Mouse (Mus musculus): ENCODE results near the gene Vmn1r2. TPM values are rescaled to one million over a fixed set of nuclear protein-coding genes. Genes with fewer than 3 reads are reported as not detected.
"Not testable (repeated sequence)": the region's sequence is repeated elsewhere in the genome, so short reads cannot be mapped to it uniquely, and the experiment has no call there.

The Vmn1r2 gene
- total RNA-seq (2021): not detected
- long read RNA-seq, experiment 1: 0 reads
- long read RNA-seq, experiment 2: 0 reads

- intact Hi-C loops (cut with DNase I); H3K27ac ChIP-seq; DNase-seq; H3K4me3 ChIP-seq: not testable (repeated sequence)
Observed at GRCm38 (mm10) chr4:3167020-3167419, at the start of gene Vmn1r2. Gene Vmn1r2 (plus strand): TSS chr4:3167320.

DNA sequence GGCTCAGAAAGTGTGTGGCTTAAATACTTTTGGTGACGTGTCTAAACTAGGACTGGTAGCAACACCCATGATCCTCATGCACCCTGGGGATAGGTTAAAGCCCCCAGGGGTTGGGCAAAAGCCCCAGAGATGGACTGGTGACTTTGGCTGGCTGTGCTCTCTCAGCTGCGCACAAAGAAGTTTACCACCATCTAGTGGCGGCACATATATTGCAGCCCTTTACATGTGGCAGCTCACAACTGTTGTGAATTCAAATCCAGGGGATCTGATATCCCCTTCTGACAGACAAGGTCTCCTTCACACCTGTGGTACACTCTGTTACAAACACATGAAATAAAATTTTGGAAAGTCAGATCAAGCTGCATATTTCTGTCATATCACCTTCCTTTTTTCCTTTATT is 19.2 kb upstream of the Vmn1r2 start:
- intact Hi-C loops (cut with DNase I); H3K27ac ChIP-seq; H3K4me3 ChIP-seq; DNase-seq: not testable (repeated sequence)

DNA sequence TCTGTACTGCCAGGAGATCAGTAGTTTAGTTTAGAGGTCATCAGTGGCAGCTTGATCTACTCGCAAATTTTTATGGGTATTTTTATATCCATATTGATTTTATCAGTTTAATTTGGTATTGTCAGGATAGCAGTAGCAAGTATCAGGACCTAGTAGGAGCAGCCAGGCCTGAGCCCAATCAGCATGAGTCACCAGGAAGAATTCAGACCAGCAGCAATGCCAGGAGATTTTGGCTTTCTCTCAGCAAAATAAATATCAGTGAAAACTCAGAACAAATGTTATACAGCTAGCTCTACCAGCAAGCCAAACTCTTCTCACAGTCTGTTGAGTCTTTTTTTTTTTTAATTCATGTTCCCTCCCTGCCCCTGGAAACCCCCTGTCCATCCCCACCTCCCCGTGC is 13.8 kb upstream of the Vmn1r2 start:
- intact Hi-C loops (cut with DNase I); H3K27ac ChIP-seq; H3K4me3 ChIP-seq; DNase-seq: not testable (repeated sequence)

DNA sequence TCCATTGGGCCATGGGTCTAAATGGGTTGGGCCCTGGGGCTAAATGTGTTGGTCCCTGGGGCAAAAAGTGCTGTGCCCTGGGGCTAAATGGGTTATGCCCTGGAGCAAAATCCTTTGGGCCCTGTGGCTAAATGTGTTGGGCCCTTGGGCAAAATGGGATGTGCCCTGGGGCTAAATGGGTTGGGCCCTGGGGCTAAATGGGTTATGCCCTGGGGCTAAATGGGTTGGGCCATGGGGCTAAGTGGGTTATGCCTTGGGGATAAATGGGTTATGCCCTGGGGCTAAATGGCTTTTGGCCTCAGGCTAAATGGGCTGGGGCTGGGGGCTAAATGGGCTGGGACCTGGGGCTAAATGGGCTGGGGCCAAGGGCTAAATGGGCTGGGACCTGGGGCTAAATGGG is 2.7 kb upstream of the Vmn1r2 start:
- H3K27ac ChIP-seq; H3K4me3 ChIP-seq; DNase-seq; intact Hi-C loops (cut with DNase I): not testable (repeated sequence)

GRCm38 (mm10) chr4:3165046-3165445 is 2.1 kb upstream of the Vmn1r2 start:
- Histone ChIP-seq H3K27ac (no peak overlapping the region), H3K4me3 (no peak overlapping the region)
- peak; percentile 54 for DNase-seq
- intact Hi-C loops (cut with DNase I): no loop called here
- no peak for TF ChIP-seq CTCF (IDR thresholded peaks at IDR 0.05)

DNA sequence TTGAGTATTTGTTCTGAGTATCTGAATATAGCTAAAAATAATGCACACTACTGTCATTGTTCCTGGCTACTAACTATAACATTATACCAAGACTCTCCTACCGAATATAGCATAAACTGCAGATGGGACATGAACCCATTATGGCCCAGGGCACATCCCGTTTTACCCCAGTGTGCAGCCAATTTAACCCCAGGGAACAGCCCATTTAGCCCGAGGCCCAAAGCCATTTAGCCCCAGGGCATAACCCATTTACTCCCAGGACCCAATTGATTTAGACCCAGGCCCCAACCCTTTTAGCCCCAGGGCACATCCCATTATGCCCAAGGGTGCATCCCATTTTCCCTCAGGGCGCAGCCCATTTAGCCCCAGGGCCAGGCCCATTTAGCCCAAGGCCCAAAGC is 7.5 kb downstream of the Vmn1r2 start:
- DNase-seq; intact Hi-C loops (cut with DNase I); H3K27ac ChIP-seq; H3K4me3 ChIP-seq: not testable (repeated sequence)

DNA sequence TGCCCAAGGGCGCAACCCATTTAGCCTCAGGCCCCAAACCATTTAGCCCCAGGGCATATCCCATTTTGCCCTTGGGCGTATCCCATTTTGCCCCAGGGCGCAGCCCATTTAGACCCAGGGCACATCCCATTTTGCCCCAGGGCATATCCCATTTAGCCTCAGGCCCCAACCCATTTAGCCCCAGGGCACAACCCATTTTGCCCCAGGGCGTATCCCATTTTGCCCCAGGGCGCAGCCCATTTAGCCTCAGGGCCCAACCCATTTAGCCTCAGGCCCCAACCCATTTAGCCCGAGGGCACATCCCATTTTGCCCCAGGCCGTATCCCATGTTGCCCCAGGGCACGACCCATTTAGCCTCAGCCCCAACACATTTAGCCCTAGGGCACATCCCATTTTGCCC is 8.6 kb downstream of the Vmn1r2 start:
- H3K4me3 ChIP-seq; intact Hi-C loops (cut with DNase I); H3K27ac ChIP-seq; DNase-seq: not testable (repeated sequence)

DNA sequence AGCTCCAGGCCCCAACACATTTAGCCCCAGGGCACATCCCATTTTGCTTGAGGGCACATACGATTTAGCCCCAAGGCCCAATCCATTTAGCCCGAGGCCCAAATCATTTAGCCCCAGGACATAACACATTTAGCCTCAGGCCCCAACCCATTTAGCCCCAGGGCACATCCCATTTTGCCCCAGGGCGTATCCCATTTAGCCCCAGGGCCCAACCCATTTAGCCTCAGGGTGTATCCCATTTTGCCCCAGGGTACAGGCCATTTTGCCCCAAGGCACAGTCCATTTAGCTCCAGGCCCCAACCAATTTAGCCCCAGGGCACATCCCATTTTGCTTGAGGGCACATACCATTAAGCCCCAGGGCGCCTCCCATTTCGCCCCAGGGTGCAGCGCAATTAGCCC is 9.1 kb downstream of the Vmn1r2 start:
- H3K4me3 ChIP-seq; intact Hi-C loops (cut with DNase I); H3K27ac ChIP-seq; DNase-seq: not testable (repeated sequence)

DNA sequence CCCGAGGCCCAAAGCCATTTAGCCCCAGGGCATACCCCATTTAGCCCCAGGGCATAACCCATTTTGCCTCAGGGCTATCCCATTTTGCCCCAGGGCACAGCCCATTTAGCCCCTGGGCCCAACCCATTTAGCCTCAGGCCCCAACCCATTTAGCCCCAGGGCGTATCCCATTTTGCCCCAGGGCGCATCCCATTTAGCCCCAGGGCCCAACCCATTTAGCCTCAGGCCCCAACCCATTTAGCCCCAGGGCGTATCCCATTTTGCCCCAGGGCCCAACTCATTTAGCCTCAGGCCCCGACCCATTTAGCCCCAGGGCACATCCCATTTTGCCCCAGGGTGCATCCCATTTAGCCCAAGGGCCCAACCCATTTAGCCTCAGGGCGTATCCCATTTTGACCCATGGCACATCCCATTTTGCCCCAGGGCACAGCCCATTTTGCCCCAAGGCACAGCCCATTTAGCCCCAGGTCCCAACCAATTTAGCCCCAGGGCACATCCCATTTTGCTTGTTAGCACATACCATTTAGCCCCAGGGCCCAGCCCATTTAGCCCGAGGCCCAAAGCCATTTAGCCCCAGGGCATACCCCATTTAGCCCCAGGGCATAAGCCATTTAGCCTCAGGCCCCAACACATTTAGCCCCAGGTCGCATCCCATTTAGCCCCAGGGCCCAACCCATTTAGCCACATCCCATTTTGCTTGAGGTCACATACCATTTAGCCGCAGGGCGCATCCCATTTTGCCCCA is 9.8 kb downstream of the Vmn1r2 start:
- H3K4me3 ChIP-seq; H3K27ac ChIP-seq; DNase-seq; intact Hi-C loops (cut with DNase I): not testable (repeated sequence)

GRCm38 (mm10) chr4:3185258-3185657 is 18.1 kb downstream of the Vmn1r2 start, which contains the start of gene Vmn1r3:
Gene Vmn1r3 (minus strand): TSS chr4:3185358.
- H3K4me3 ChIP-seq; H3K27ac ChIP-seq; intact Hi-C loops (cut with DNase I); DNase-seq: not testable (repeated sequence)

GRCm38 (mm10) chr4:3209643-3210217 is 42.6 kb downstream of the Vmn1r2 start:
- H3K4me3 ChIP-seq; DNase-seq; intact Hi-C loops (cut with DNase I); H3K27ac ChIP-seq: not testable (repeated sequence)

GRCm38 (mm10) chr4:3213349-3213748 is 46.2 kb downstream of the Vmn1r2 start:
- H3K4me3 ChIP-seq; intact Hi-C loops (cut with DNase I); H3K27ac ChIP-seq; DNase-seq: not testable (repeated sequence)

GRCm38 (mm10) chr4:3216382-3216781 is 49.3 kb downstream of the Vmn1r2 start:
- DNase-seq; H3K27ac ChIP-seq; intact Hi-C loops (cut with DNase I); H3K4me3 ChIP-seq: not testable (repeated sequence)

Other genes with a start within 250 kb of the Vmn1r2 start
- not detected for gene Vmn1r3, start 18.0 kb downstream of the Vmn1r2 start, total RNA-seq (2021)